Mouse (Mus musculus) heart, adult 2 months (tissue): ENCODE measurements around the gene Narfl. TPM values are rescaled to one million over a fixed set of nuclear protein-coding genes. Genes with fewer than 3 reads are reported as not detected.

Source experiments
- DNase-seq, 2 experiments: peaks; one replicate each; pipeline ENCODE4 v3.0.0; 2021
- H3K27ac ChIP-seq: fragments of 200-600 bp; 2 replicates; pipeline ENCODE4 v1.8.1; 2022
- H3K27me3 ChIP-seq: fragments of 200-500 bp; 2 replicates; pipeline ENCODE4 v1.6.1; 2012; ENCODE audit warnings: mild to moderate bottlenecking, low read length, inconsistent platforms, mixed read lengths; ENCODE audit not compliant: control insufficient read depth, insufficient read depth
- H3K36me3 ChIP-seq: fragments of 200-500 bp; 2 replicates; pipeline ENCODE4 v1.6.1; 2012; ENCODE audit warnings: low read length, inconsistent platforms; ENCODE audit not compliant: control insufficient read depth, insufficient read depth
- H3K4me1 ChIP-seq: fragments of 200-500 bp; 2 replicates; pipeline ENCODE4 v1.6.1; 2011; ENCODE audit warnings: low read length; ENCODE audit not compliant: control insufficient read depth, insufficient read depth
- H3K4me3 ChIP-seq: fragments of 200-600 bp; 2 replicates; pipeline ENCODE4 v1.8.1; 2022
- H3K79me2 ChIP-seq: fragments of 200-500 bp; replicated peaks from 2 replicates; pipeline ENCODE4 v1.6.1; 2012; ENCODE audit warnings: mild to moderate bottlenecking, inconsistent platforms, low read length, moderate library complexity, mixed read lengths; ENCODE audit not compliant: control insufficient read depth, insufficient read depth
- H3K9ac ChIP-seq: fragments of 200-500 bp; 2 replicates; pipeline ENCODE4 v1.6.1; 2012; ENCODE audit warnings: low read depth, mild to moderate bottlenecking, control low read depth, inconsistent platforms, low read length, mixed read lengths
- CTCF ChIP-seq: fragments of 200-600 bp; IDR thresholded peaks from 2 replicates; pipeline ENCODE4 v1.8.1; 2022; ENCODE audit warnings: antibody characterized with exemption, mild to moderate bottlenecking, moderate library complexity
- EP300 ChIP-seq: fragments of 200-500 bp; IDR thresholded peaks from 2 replicates; pipeline ENCODE4 v1.6.1; 2011; ENCODE audit warnings: low read depth, low read length, control low read depth; ENCODE audit not compliant: insufficient read depth
- POLR2A ChIP-seq: fragments of 200-500 bp; IDR thresholded peaks from 2 replicates; pipeline ENCODE4 v1.6.1; 2011; ENCODE audit warnings: mild to moderate bottlenecking, low read depth, low read length, control low read depth; ENCODE audit not compliant: insufficient read depth
- WGBS: fragments of 180-500 bp; shearing (Covaris S2); methylation state at CpG from one replicate; pipeline ENCODE4 v1.1.7; 2018; 5-methylcytosine and 5-hydroxymethylcytosine counted together
- intact Hi-C: fragments of 180-260 bp; cut with DNase I; formaldehyde crosslinking; loops from one replicate; pipeline ENCODE4 v1.15.1; 2025
- polyA plus RNA-seq: library from polyadenylated mRNA; depleted of rRNA; stranded (reverse); fragments of >200 nt; gene quantifications from 2 replicates; pipeline ENCODE4 v1.2.3, GENCODE M21; 2012
- total RNA-seq, 2 experiments: library from RNA; stranded (reverse); gene quantifications; 2 replicates each; pipeline ENCODE4 v1.2.3; 2021

Gene Narfl
- total and polyA plus RNA-seq, 3 experiments, result 36.4 to 45.1 (median 42.1) TPM

DNA sequence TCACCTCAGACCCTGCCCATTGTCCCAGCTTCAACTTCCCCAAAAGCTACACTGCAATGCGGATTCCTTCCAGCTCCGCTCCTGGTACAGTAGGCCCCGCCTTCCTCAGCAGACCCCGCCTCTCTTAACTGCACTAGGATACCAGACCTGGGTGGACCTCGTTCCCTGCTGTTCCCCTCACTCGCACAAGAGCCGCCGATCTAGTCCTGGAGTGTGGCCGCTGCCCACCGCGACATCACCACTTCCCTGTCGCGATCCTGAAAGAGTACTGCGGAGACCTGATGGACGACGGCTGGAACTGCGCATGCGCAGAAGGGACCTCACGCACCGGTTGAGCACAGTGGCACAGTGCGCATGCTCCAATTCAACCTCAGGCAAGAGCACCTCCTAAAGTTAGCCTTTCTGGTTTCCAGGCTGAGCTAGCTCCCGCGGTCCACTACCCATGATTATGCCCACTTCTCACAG is 11.7 kb downstream of the Narfl start, which contains the start of gene Haghl:
Gene Haghl, minus strand, starts transcription at position 393 of the 465 bp plus-strand sequence.
- peak within 1 kb of the TSS; percentile 60 for H3K9ac ChIP-seq
- no peaks in the 10 kb centered on the region for H3K27me3 ChIP-seq
- no peaks in the 10 kb centered on the region for H3K36me3 ChIP-seq
- under 1% methylated on average over 23 of the region's 23 CpGs for WGBS
- H3K27ac ChIP-seq, result peak within 1 kb of the TSS; percentile 85
- peak within 1 kb of the TSS; percentile 91 for H3K4me3 ChIP-seq
- peaks cover 2% of the 10 kb centered on the region; the same call in 1 of the 2 replicates for H3K4me1 ChIP-seq
- peak; percentile 93 to 96 for DNase-seq
- H3K79me2 ChIP-seq, result no peaks in the 10 kb centered on the region
- TF ChIP-seq CTCF (peak; percentile 37), POLR2A (peak; percentile 89), EP300 (no peak)
- intact Hi-C loops, result no loop called here

DNA sequence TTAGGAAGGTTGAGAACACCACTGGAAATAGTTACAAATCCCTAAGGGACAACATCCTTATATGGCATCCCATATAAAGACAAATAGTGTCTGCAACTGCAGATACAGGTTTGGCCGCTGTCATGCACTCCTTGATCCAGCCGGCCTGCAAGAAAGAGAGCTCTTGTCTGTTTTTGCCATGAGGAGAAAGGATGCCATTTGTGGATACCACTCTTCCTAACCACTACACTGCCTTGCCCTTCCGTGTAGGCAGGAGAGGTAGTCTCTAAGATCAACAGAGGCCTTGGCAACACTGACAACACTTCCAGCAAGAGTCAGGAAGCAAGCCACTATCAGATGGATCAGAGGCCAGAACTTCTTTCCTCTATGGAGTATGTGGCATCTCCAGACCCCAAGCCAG is 12.7 kb downstream of the Narfl start, which contains the start of gene Ccdc78:
Gene Ccdc78, plus strand, starts transcription at position 301 of the 400 bp plus-strand sequence.
- H3K27ac ChIP-seq, result peak within 1 kb of the TSS; percentile 85
- H3K79me2 ChIP-seq, result no peaks in the 10 kb centered on the region
- no peak for TF ChIP-seq CTCF
- no peak for TF ChIP-seq POLR2A
- no peak for TF ChIP-seq EP300
- H3K4me3 ChIP-seq, result peak within 1 kb of the TSS; percentile 91
- no peaks in the 10 kb centered on the region for H3K27me3 ChIP-seq
- H3K4me1 ChIP-seq, result peaks cover 2% of the 10 kb centered on the region
- intact Hi-C loops, result no loop called here
- H3K9ac ChIP-seq, result peak within 1 kb of the TSS; percentile 37; the same call in 1 of the 2 replicates
- 48% methylated on average over 3 of the region's 3 CpGs for WGBS
- peak in 1 of 2 experiments; percentile 14 for DNase-seq
- no peaks in the 10 kb centered on the region for H3K36me3 ChIP-seq

DNA sequence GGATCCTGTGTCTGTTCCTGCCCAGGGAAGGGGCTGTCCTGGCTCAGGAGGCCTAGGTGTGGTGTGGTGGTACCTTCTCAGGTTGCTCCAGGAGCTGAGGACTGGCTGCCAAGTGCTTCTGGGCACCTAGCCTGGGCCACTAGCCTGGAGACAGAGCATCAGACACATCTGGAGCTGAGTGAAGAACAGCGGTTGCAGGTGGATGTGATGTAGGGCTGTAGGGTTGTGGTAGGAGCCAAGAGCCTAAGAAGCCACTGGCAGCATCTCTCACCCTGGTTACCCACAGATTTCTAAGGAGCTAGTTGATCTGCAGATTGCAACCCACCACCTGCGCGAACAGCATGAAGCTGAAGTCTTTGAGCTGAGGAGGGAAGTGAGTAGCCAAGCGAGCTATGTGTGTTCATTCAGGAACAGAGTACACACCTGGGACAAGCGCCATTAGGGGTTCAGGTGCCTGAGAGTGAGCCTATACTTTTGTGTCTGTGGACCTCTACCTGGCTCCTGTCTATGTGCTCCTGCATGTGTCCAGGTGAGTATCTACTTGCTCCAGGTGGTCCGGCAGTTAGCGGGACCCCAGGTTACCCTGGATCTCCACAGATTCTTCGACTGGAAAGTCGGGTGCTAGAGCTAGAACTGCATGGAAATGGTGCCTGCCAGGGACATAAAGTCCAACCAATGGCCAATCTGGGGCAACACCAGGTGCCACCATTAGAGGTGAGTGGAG is 13.4 kb downstream of the Narfl start:
- H3K36me3 ChIP-seq, result no peaks in the 10 kb centered on the region

DNA sequence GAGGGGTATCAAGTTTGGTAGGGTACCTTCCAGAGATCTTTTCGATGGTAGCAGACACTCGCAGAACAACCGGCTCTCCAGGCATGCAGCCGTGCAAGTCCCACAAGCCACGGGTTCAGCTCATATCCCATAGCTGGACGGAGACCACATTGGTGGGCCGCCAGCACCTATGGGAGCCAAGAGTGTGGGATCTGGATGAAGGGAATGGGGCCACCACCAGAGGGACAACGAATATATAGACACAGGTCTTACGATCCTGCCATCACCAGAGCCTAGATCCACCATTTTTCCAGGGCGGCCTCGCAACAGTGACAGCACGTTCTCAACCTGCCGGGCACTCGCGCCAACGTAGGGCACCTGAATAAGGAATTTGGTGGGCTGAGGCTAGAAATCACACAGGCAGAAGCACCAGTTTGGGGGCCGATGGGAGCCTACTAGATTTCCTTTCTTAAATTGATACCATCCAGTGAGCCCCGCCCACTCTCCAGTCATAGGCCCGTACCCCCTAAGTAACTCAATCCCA is 17.8 kb downstream of the Narfl start:
- Histone ChIP-seq H3K4me1 (peaks cover 12% of the 10 kb centered on the region), H3K36me3 (no peaks in the 10 kb centered on the region), H3K9ac (no peak overlapping the region), H3K27me3 (no peaks in the 10 kb centered on the region), H3K79me2 (no peaks in the 10 kb centered on the region), H3K27ac (no peak overlapping the region; the same call in 1 of the 2 replicates), H3K4me3 (peak overlapping the region; percentile 56)
- WGBS, result 26% methylated on average over 19 of the region's 19 CpGs
- intact Hi-C loops, result no loop called here
- DNase-seq, result no peak
- no peak for TF ChIP-seq POLR2A
- no peak for TF ChIP-seq CTCF
- no peak for TF ChIP-seq EP300

More for the DNA sequence above, 13.4 kb downstream of the Narfl start:
- no peak overlapping the region for H3K27ac ChIP-seq
- 88% methylated on average over 9 of the region's 9 CpGs for WGBS
- intact Hi-C loops, result no loop called here
- H3K79me2 ChIP-seq, result no peaks in the 10 kb centered on the region
- H3K4me3 ChIP-seq, result no peak overlapping the region
- no peak overlapping the region for H3K9ac ChIP-seq
- DNase-seq, result peak in 1 of 2 experiments; percentile 19
- no peak for TF ChIP-seq CTCF
- TF ChIP-seq POLR2A, result no peak
- TF ChIP-seq EP300, result no peak
- no peaks in the 10 kb centered on the region for H3K27me3 ChIP-seq
- peaks cover 4% of the 10 kb centered on the region for H3K4me1 ChIP-seq

DNA sequence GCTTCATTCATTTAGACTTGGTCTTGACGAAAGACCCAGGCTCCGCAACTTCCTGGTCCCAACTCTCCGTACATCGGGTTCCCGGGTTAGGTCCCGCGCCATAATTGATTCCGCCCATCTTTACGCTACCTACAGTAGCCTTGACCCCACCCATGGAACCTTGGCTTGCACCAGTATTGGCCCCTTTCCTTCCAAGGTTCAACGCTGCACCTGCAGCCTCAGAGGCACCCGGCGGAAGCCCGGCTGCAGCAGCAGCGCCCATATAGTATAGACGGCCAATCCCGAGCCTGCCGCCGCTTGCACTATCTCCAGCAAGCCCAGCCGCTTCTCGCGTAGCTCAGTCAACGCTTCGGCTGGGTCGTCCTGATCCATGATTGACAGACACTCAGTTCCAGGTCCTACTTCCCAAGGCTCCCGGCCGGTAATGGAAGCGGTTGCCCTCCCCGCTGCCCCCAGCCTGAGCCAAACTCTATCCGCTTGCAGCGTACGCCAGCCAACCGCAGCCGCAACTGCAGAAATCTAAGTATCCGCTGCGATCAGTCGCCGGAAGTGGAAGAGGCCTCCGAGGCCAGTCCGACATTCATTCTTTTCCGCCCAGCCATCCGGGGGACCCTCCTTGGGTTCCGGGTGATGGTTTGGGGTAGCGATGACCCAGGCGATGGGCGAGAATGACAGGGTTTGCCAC is 18.4 kb downstream of the Narfl start:
- intact Hi-C loops, result no loop called here
- under 1% methylated on average over 45 of the region's 45 CpGs for WGBS
- peak; percentile 87 to 91 for DNase-seq
- peak overlapping the region; percentile 81 for H3K9ac ChIP-seq
- no peaks in the 10 kb centered on the region for H3K27me3 ChIP-seq
- peaks cover 12% of the 10 kb centered on the region for H3K4me1 ChIP-seq
- peak overlapping the region; percentile 56 for H3K4me3 ChIP-seq
- H3K27ac ChIP-seq, result peak overlapping the region; percentile 88
- TF ChIP-seq POLR2A (peak; percentile 79), EP300 (0 out of 2 replicates have a peak, but pooled peaks have one; percentile 44), CTCF (no peak)
- H3K79me2 ChIP-seq, result no peaks in the 10 kb centered on the region
- H3K36me3 ChIP-seq, result no peaks in the 10 kb centered on the region
